Mouse (Mus musculus) heart, adult 11 months (tissue): ENCODE results near the gene Saysd1.

Experiments
- DNase-seq: peaks from one replicate; pipeline ENCODE4 v3.0.0; 2022

Saysd1 gene

DNA sequence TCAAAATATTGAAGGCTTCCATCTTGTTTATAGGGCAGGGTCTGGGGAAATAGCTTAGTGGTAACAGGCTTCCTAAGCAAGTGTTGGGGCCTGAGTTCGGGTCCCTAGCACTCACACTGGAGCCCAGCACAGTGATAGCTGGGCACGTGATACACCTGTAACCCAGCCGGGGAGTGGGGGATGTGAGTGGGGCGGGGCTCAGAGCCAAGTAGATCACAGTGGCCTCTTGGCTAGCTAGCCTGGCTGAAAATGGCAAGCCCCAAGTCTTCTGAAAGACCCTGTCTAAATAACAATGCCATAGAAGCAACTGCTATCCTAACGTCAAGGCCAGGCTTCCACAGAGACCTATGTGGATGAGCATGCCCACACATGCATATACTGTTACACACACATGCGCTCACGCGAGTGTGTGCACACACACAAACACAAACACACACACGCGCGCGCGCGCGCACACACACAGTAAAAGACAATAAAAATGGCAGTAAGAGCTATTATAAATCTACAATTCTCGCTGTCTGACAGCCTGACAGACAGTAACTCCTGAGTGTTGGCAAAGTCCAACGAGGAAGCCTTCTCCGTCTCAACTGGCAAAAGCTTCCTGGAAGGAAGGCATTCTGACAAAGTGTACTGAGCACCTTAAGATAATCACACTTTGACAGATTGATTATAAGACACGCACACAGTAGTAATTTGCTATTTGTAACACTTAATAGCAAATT is 106.2 kb downstream of the Saysd1 start:
- DNase-seq = peak; percentile 80

DNA sequence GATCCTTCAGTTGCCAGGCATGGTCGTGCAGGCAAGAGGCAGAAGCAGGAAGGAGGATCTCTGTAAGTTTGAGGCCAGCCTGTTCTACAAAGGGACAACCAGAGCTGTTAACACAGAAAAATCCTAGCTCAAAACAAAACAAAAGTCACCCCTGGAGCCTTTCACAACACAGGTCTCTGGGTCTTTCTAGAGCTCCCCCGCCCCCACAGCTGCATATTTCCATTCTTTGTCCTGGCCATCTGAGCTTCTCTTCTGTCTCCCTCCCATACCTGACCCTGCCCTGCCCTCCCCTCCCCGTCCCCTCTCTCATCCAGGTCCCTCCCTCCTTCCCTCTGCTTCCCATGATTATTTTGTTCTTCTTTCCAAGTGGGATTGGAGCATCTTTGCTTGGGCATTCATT is 108.7 kb downstream of the Saysd1 start:
- DNase-seq = peak; percentile 72

DNA sequence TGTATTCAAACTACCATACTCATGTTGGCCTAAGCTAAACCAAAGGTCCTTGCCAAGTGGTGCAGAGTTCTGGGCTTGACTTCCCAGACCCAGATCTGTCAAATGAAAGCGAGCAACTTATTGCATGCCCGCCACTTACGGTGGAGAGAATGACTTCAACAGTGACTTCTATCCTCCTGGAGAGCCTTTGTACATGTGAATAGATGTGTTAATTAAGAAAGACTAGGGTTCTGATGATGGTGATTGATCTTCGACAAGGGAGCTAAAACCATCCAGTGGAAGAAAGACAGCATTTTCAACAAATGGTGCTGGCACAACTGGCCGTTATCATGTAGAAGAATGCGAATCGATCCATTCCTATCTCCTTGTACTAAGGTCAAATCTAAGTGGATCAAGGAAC is 110.9 kb downstream of the Saysd1 start:
- DNase-seq = peak; percentile 30
